Mouse (Mus musculus): ENCODE measurements around the gene Atpaf2. TPM values are rescaled to one million over a fixed set of nuclear protein-coding genes. Genes with fewer than 3 reads are reported as not detected.
A peak's percentile ranks its signal among the peaks of the same experiment; 100 is the strongest.

Gene Atpaf2
- total RNA-seq, 2 experiments from 2014 or later = 41.4 to 47.0 TPM

DNA sequence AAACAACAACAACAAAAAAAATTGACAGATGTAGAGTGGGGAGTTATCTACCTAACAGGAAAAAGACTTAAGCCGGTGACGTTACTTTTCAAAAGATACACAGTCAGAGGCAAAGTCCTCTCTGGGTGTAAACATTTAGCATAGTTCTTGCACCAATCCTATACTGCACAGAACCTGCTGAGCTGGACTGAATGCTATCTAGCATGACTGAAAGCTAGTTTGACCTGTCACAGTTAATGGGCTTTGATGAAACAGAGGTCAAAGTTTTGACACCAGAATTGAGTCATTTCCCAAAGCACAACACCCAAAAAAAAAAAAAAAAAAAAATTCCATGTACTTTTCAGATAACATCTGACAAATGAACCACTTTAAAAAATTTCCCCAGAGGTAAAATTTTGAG lies 62.3 kb downstream of the Atpaf2 start:
- intact Hi-C loops (cut with DNase I) = no loop called here
- no peak for DNase-seq

DNA sequence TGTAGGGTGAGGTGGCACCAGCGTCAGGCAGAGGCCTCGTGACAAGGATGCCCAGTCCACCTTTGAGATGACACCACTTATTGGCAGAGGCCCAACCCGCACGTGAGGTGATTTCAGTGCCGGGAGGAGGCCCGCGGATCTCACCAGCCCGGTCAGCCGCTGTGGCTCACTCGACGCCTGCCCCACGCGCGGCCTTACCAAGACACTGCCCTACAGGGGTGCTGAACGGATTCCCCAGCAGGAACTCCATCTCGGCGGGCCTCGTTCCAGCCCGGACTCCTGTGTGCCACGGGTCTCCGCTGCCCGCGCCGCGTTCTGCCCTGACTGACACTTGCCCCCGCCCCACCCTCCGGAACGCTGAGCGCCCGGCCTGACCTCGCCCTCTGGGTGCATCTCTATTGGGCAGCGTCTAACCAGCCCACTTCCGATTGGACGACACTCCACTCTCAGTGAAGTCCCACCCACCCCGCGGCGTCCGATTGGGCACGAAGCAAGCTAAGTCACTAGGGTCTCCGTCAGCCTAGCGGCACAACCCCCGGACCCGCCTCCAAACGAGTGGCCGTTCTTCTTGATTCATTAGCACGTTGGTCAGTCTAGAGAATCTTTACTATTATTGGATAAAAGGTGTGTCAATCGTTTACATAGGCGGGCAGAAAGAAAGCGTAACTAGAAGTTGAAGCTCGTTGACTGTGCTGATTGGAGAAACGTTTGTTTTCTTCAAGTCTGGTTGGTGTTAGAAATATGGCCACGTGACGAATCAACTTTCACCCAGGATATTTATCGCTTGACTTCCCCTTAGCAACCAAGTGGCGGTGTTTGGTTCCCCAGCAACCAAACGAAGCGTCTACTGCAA lies 65.5 kb downstream of the Atpaf2 start, which contains the start of the genes Tom1l2 and Drc3:
Tom1l2 (minus strand) TSS at position 347 of the 853 bp plus-strand sequence.
Drc3 (plus strand) TSS at position 771 of the 853 bp plus-strand sequence.
- intact Hi-C loops (cut with DNase I) = loop anchor here (1.0 to 5.0 kb wide), 2 partner anchors 45 to 60 kb away; no protein-coding TSS in a partner anchor
- DNase-seq = peak; percentile 97

DNA sequence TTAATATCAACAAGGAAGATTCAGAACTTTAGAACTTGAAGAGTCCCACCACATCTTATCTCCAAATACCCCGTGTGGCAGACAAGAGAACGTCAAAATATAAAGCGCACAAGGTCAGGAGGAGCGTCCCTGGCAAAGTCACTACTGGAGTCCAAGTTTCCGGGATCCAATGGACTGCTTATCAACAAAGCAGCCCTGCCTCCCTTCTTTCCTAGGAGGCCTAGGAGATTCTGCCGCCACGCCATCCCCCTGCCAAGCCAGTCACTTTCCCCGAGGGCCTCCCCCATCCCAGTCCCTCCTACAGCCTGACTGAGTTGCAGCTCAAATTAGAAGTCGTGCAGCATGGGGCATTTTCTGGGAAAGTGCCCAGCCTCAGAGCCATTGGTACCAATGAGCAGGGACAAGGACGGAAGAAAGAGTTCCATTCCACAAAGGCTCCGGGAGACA lies 66.3 kb downstream of the Atpaf2 start:
- DNase-seq = peak; percentile 47 to 50
- intact Hi-C loops (cut with DNase I) = loop anchor here (1.0 to 5.0 kb wide), 2 partner anchors 45 to 60 kb away; no protein-coding TSS in a partner anchor

DNA sequence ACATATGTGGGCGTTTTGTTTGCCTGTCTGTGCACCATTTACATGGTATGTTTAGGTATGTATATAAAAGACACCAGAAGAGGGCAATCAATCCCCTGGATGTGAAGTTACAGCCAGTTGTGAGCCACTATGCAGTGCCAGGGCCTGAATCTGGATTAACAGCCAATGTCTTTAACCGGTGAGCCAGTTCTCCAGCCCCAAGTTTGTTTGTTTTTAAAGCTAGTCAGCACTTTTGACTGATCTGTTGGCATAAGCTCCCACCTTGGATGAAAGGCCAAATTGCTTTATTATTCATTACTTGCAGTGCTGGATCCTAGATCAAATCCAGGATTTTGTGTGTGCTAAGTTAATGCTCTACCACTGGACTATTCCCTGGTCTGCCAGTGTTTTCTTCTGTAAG lies 66.9 kb downstream of the Atpaf2 start:
- no peak for DNase-seq
- intact Hi-C loops (cut with DNase I) = loop anchor here (5.0 kb wide), 1 partner anchor 44 kb away; no protein-coding TSS in a partner anchor

Other genes with a start within 250 kb of the Atpaf2 start
- 10 to 100 TPM; 29.0 to 32.0 TPM for gene Srebf1, start 195.9 kb downstream of the Atpaf2 start, total RNA-seq (2021)
- gene Tom1l2, start 65.6 kb downstream of the Atpaf2 start, total RNA-seq (2021) = 10 to 100 TPM; 93.3 to 93.7 TPM
- gene Drc3, start 65.1 kb downstream of the Atpaf2 start, total RNA-seq (2021) = 1 to 10 TPM; 2.0 to 3.2 TPM
- 10 to 100 TPM; 34.4 to 35.7 TPM for gene Gid4, start 1.3 kb downstream of the Atpaf2 start, total RNA-seq (2021)
- gene Drg2, start 36.1 kb upstream of the Atpaf2 start, total RNA-seq (2021) = 10 to 100 TPM; 31.1 to 34.1 TPM
- gene Myo15, start 50.9 kb upstream of the Atpaf2 start, total RNA-seq (2021) = under 1 TPM; 0.12 to 0.14 TPM
- 10 to 100 TPM; 72.5 to 74.1 TPM for gene Alkbh5, start 117.9 kb upstream of the Atpaf2 start, total RNA-seq (2021)

Measured in heart, postnatal 14 days (tissue).